Mouse (Mus musculus): Measurements from ENCODE around the gene Ppp1r35. TPM values are rescaled to one million over a fixed set of nuclear protein-coding genes. Genes with fewer than 3 reads are reported as not detected.

Gene Ppp1r35
- polyA plus RNA-seq, 1 experiment from 2014 or later, result 39.9 TPM

- Histone ChIP-seq H3K4me1 (peaks cover 34% of the 10 kb centered on the region), H3K9me3 (replicated peaks) (no peaks in the 10 kb centered on the region), H3K9ac (peak overlapping the region; percentile 83), H3K4me3 (replicated peaks) (peak overlapping the region; percentile 69), H3K27ac (replicated peaks) (peak overlapping the region; percentile 100), H3K4me2 (replicated peaks) (peak overlapping the region; percentile 80), H3K36me3 (peaks cover 37% of the 10 kb centered on the region), H3K27me3 (no peaks in the 10 kb centered on the region)
- 4% methylated on average over 48 of the region's 62 CpGs for WGBS
- ATAC-seq (ENCODE audit: insufficient number of reproducible peaks, low FRiP score, low TSS enrichment, low read depth), result no peak
Measured at GRCm38 (mm10) chr5:137785164-137786031, 6.7 kb downstream of the Ppp1r35 start.

GRCm38 (mm10) chr5:137786109-137786942 is 7.7 kb downstream of the Ppp1r35 start:
- Histone ChIP-seq H3K27me3 (no peaks in the 10 kb centered on the region), H3K9me3 (replicated peaks) (no peaks in the 10 kb centered on the region), H3K27ac (replicated peaks) (peak overlapping the region; percentile 100), H3K4me3 (replicated peaks) (peak overlapping the region; percentile 69), H3K9ac (peak overlapping the region; percentile 83), H3K36me3 (peaks cover 27% of the 10 kb centered on the region), H3K4me2 (replicated peaks) (peak overlapping the region; percentile 80), H3K4me1 (peaks cover 34% of the 10 kb centered on the region)
- peak; percentile 94 for ATAC-seq (ENCODE audit: insufficient number of reproducible peaks, low FRiP score, low TSS enrichment, low read depth)
- under 1% methylated on average over 76 of the region's 79 CpGs for WGBS

DNA sequence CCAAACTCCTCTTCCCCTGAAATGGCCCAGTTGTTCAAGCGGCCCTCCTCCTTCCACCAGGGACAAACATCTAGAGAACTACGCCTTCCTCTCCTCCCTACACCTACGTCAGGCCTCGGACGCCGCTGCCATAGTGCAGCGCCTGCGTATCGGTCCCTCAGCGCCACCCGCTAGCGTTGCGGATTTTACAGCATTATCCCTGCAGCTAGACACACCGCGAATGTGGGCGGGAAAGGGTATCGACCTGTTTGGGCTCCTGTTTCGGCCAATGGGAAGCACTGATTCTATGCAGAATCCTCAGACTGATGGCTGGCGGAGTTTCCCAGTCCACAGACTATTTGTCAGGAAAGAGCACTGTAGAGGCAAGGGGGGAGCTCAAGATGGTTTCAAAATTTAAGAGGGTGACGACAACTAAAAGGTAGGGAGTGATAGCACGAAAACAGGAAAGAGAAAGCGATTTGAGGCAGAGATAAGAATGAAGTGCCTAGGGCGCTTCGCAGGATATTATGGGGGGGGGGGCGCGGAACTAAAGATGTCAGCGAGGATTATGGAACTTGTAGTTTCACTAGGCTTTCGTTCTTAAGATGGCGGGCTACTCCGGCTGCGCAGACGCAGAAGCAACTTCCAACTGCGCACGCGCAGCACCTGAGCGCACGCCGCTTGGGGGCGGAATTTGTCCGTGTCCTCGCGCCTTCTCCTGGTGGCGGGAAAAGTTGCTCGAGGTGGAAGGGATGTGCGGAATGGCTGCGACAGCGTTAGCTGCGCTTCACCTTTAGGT is 8.7 kb downstream of the Ppp1r35 start, which contains the start of the genes Mepce and Zcwpw1:
Gene Mepce, minus strand, starts transcription at position 505 of the 778 bp plus-strand sequence.
Gene Zcwpw1, plus strand, starts transcription at position 648 of the 778 bp plus-strand sequence.
- peak within 1 kb of the TSS; percentile 83 for H3K9ac ChIP-seq
- H3K9me3 ChIP-seq (replicated peaks), result no peaks in the 10 kb centered on the region
- H3K4me2 ChIP-seq (replicated peaks), result peak within 1 kb of the TSS; percentile 80
- peaks cover 17% of the 10 kb centered on the region for H3K36me3 ChIP-seq
- H3K27me3 ChIP-seq, result no peaks in the 10 kb centered on the region
- peak; percentile 41 for ATAC-seq (ENCODE audit: insufficient number of reproducible peaks, low FRiP score, low TSS enrichment, low read depth)
- under 1% methylated on average over 48 of the region's 48 CpGs for WGBS
- peak within 1 kb of the TSS; percentile 69 for H3K4me3 ChIP-seq (replicated peaks)
- peaks cover 34% of the 10 kb centered on the region for H3K4me1 ChIP-seq
- peak within 1 kb of the TSS; percentile 100 for H3K27ac ChIP-seq (replicated peaks)

- Histone ChIP-seq H3K36me3 (peaks cover 9% of the 10 kb centered on the region; the same call in 1 of the 2 replicates), H3K4me3 (replicated peaks) (peak overlapping the region; percentile 69), H3K27ac (replicated peaks) (no peak overlapping the region), H3K9me3 (replicated peaks) (no peaks in the 10 kb centered on the region), H3K9ac (no peak overlapping the region), H3K27me3 (no peaks in the 10 kb centered on the region), H3K4me1 (peaks cover 29% of the 10 kb centered on the region), H3K4me2 (replicated peaks) (peak overlapping the region; percentile 80)
- 70% methylated on average over 24 of the region's 24 CpGs for WGBS
- ATAC-seq (ENCODE audit: insufficient number of reproducible peaks, low FRiP score, low TSS enrichment, low read depth), result no peak
Measured at GRCm38 (mm10) chr5:137788171-137788570, 9.5 kb downstream of the Ppp1r35 start.

DNA sequence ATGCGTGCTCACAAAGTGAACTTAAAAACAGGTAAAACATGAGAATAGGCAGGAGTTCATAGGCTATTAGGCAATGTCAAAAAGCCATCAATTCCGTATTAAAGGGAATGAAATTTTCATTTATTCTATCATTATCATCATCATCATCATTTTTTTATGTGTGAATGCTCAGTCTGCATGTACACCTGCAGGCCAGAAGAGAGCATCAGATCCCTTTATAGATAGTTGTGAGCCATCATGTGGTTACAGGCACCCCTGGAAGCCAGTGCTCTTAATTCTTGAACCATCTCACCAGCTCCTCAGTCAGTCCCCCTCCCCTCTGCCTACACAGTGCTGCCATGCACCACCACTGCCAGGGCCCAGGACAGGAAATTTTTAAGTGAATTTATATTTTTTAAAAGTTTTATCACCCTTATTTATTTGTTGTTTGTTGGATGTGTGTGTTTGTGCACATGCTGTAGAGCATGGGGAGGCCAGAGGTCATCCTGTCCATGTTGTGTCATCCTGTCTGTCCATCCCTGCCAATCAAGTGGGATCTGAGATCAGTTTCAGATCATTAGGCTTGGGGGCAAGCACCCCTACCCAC is 10.4 kb downstream of the Ppp1r35 start:
- no peak overlapping the region for H3K4me2 ChIP-seq (replicated peaks)
- no peak overlapping the region for H3K27ac ChIP-seq (replicated peaks)
- peaks cover 20% of the 10 kb centered on the region for H3K4me1 ChIP-seq
- 97% methylated on average over 2 of the region's 2 CpGs for WGBS
- no peak for ATAC-seq (ENCODE audit: insufficient number of reproducible peaks, low FRiP score, low TSS enrichment, low read depth)
- H3K4me3 ChIP-seq (replicated peaks), result no peak overlapping the region
- no peak overlapping the region for H3K9ac ChIP-seq
- H3K27me3 ChIP-seq, result no peaks in the 10 kb centered on the region
- H3K36me3 ChIP-seq, result 0 out of 2 replicates have a peak, but pooled peaks cover 5% of the 10 kb centered on the region
- no peaks in the 10 kb centered on the region for H3K9me3 ChIP-seq (replicated peaks)

- Histone ChIP-seq H3K4me1 (peaks cover 7% of the 10 kb centered on the region), H3K36me3 (no peaks in the 10 kb centered on the region), H3K9me3 (replicated peaks) (no peaks in the 10 kb centered on the region), H3K4me2 (replicated peaks) (no peak overlapping the region), H3K4me3 (replicated peaks) (no peak overlapping the region), H3K27me3 (no peaks in the 10 kb centered on the region), H3K9ac (no peak overlapping the region), H3K27ac (replicated peaks) (no peak overlapping the region)
- ATAC-seq (ENCODE audit: insufficient number of reproducible peaks, low FRiP score, low TSS enrichment, low read depth), result no peak
Measured at GRCm38 (mm10) chr5:137791553-137791952, 12.9 kb downstream of the Ppp1r35 start.

GRCm38 (mm10) chr5:137796606-137797005 is 18.0 kb downstream of the Ppp1r35 start:
- ATAC-seq (ENCODE audit: insufficient number of reproducible peaks, low FRiP score, low TSS enrichment, low read depth), result no peak
- H3K4me1 ChIP-seq, result no peaks in the 10 kb centered on the region
- H3K4me3 ChIP-seq (replicated peaks), result no peak overlapping the region
- no peaks in the 10 kb centered on the region for H3K9me3 ChIP-seq (replicated peaks)
- no peak overlapping the region for H3K4me2 ChIP-seq (replicated peaks)
- no peak overlapping the region for H3K9ac ChIP-seq
- 81% methylated on average over 3 of the region's 3 CpGs for WGBS
- H3K27me3 ChIP-seq, result no peaks in the 10 kb centered on the region
- H3K36me3 ChIP-seq, result no peaks in the 10 kb centered on the region
- H3K27ac ChIP-seq (replicated peaks), result no peak overlapping the region

GRCm38 (mm10) chr5:137800917-137801316 is 22.3 kb downstream of the Ppp1r35 start:
- Histone ChIP-seq H3K27me3 (no peaks in the 10 kb centered on the region), H3K27ac (replicated peaks) (no peak overlapping the region), H3K36me3 (no peaks in the 10 kb centered on the region), H3K4me2 (replicated peaks) (no peak overlapping the region), H3K9me3 (replicated peaks) (no peaks in the 10 kb centered on the region), H3K4me3 (replicated peaks) (no peak overlapping the region), H3K9ac (no peak overlapping the region), H3K4me1 (no peaks in the 10 kb centered on the region)
- ATAC-seq (ENCODE audit: insufficient number of reproducible peaks, low FRiP score, low TSS enrichment, low read depth), result no peak
- WGBS, result 78% methylated on average over 3 of the region's 3 CpGs

GRCm38 (mm10) chr5:137806158-137806557 is 27.5 kb downstream of the Ppp1r35 start:
- WGBS, result 66% methylated on average over 1 of the region's 1 CpGs
- peaks cover 3% of the 10 kb centered on the region; the same call in 1 of the 2 replicates for H3K36me3 ChIP-seq
- no peak overlapping the region for H3K9ac ChIP-seq
- ATAC-seq (ENCODE audit: insufficient number of reproducible peaks, low FRiP score, low TSS enrichment, low read depth), result no peak
- H3K27ac ChIP-seq (replicated peaks), result no peak overlapping the region
- no peak overlapping the region for H3K4me3 ChIP-seq (replicated peaks)
- no peaks in the 10 kb centered on the region for H3K27me3 ChIP-seq
- no peaks in the 10 kb centered on the region for H3K4me1 ChIP-seq
- H3K9me3 ChIP-seq (replicated peaks), result no peaks in the 10 kb centered on the region
- H3K4me2 ChIP-seq (replicated peaks), result no peak overlapping the region

DNA sequence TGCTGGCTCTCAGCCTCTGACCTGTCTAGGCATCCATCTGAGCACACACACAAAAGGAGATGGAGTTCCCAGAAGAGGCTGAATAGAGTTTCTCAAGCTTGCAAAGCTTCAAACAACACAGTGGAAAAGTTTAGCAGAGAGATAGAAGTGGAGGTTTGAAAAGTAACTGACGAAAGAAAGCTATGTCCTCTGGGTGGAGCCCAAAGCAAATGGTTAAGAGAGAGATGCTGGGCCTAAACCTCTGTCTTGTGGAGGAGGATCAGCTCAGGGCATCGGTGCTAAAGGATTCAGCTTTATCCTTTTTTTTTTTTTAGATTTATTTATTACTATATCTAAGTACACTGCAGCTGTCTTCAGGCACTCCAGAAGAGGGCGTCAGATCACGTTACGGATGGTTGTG is 29.7 kb downstream of the Ppp1r35 start:
- no peak overlapping the region for H3K4me2 ChIP-seq (replicated peaks)
- no peak overlapping the region for H3K4me3 ChIP-seq (replicated peaks)
- H3K9me3 ChIP-seq (replicated peaks), result no peaks in the 10 kb centered on the region
- H3K9ac ChIP-seq, result no peak overlapping the region
- ATAC-seq (ENCODE audit: insufficient number of reproducible peaks, low FRiP score, low TSS enrichment, low read depth), result no peak
- no peaks in the 10 kb centered on the region for H3K27me3 ChIP-seq
- H3K36me3 ChIP-seq, result peaks cover 3% of the 10 kb centered on the region; the same call in 1 of the 2 replicates
- no peak overlapping the region for H3K27ac ChIP-seq (replicated peaks)
- no peaks in the 10 kb centered on the region for H3K4me1 ChIP-seq
- WGBS, result 88% methylated on average over 5 of the region's 5 CpGs
